Mouse (Mus musculus) layer of hippocampus, postnatal 10 days (tissue): ENCODE measurements at regions not wholly inside any gene's neighbourhood (a gene's known extent, or its start where the extent isn't known, plus 50 kb on each side); places are given as distances from the start of the nearest gene placed in this dataset.

Experiments
- DNase-seq, 2 experiments: peaks; one replicate each; pipeline ENCODE4 v3.0.0; 2021; ENCODE audit warnings: low spot score in 2 of 2

DNA sequence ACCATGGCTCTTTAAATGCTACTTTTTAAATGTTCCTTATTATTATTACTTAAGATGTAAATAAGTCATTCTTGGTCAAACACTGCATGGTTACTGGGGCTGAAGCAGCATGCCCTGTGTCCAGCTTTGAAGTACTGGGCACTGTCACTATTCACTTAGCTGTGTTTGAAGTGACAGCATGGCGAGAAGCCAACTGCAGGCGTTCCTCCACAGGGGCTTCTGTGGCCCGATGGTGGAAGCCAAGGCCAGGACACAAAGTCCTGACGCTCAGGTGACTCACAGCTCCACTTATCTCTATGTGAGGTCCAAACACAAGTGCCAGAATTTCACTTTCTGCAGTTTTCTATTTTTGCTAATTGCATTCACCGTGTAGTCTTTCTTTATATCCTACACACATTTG lies 65.3 kb downstream of the Cdca7 start:
- no peak for DNase-seq

DNA sequence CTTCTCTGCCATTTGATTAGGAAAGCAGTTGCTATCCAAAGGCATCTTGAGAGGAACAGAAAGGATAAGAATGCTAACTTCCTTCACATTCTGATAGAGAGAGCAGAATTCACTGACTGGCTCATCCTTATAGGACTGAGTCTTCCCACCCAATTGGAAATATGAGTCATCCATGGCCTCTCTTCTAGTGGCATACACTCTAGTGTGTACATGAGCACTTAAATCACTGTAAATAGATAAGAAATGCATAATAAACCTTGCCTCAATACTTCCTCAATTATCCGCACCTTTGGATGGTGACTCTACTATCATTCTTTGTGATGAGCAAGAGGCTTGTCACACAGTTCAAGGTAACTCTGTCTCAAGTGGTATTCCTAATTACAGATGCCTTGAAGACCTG lies 69.5 kb downstream of the Cdca7 start:
- no peak for DNase-seq

DNA sequence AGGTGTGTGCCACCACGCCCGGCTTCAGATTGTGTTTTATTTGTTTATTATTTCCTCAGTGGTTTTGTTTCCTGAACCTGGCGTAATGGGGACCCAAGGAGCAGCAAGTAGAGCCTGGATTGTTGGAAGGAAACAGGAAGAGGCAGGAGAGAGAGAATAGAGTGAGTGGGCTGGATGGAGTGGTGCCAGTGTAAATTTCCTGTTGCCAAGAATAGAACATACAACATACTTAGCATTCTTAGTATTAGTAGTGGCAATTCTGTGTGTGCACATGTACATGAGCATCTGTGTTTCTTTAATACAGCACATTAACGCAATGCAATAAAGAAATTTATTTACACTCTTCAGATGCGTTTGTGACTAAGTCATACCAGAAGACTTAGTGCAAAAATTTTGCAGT lies 70.5 kb downstream of the Cdca7 start:
- DNase-seq: no peak

DNA sequence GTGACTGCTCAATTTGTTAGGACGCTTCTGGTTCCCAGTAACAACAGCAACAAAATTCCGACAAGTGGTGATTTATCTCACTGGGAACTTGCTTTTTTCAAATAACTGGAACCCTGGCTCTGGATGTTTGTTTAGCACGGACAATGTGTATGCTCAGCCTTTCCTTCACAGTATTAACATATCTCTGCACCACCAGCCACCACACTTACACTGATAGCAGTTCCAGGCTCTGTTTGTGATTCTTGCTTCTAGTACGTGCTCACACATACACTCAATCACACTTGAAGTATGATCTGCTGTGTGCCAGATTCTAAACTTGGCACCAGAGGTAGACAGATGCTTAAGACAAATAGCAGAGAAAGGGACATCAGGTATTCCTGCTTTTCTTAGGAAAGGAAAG lies 71.0 kb downstream of the Cdca7 start:
- no peak for DNase-seq

DNA sequence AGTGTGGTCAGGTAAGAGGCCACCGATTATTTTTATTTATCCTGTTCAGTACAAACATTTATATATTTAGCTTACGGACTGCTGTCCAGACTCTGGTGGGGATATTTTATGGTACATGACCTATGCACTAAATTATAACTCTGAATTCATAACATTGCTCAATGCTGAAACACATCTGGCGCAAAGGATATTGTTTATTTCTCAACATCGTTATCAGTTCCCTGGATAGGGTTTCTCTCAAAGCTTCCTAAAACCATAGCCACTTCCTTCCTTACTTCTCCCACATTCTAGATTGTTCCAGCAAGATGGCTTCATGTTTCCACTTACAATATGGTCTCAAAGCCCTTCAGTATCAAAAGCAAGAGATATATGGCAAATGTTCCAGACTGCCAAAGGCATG lies 75.3 kb downstream of the Cdca7 start:
- DNase-seq: no peak

DNA sequence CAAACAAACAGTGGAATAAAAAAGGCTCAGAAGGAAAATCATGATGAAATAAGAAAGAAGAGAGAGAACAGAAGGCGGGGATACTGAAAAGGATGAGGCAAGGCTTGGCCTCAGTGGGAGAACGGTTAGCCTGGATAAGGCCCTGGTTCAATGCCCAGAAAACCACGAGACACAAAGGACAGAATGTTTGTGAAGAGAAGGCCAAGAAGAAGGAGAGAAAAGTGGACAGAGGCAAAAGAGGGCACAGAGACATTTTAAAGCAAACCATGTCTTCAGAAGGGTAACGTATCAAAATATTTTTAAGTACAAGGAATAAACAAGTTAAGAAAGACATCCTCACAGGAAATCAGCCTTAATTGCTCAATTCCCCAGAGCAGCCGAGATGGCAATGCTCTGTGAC lies 78.6 kb downstream of the Cdca7 start:
- DNase-seq: no peak

DNA sequence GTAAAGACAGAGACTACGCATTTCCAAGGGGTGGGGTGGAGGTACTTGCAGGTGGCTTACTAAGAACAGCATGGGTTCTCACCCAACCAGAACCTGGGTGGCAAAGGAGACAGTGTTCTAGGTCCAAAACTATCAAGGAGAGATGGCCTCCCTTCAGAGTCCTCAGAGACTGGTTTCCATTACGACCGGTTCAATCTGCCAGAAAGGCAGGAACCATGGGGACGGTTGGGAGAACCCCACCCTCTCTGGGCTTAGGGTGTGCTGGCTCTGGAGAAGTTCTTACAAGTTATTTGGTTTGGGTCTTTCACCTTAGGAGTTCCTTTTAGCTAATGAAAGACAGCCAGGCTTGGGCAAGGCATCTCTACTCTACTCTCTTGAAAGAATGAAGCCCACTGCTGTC lies 79.2 kb downstream of the Cdca7 start:
- DNase-seq: no peak

DNA sequence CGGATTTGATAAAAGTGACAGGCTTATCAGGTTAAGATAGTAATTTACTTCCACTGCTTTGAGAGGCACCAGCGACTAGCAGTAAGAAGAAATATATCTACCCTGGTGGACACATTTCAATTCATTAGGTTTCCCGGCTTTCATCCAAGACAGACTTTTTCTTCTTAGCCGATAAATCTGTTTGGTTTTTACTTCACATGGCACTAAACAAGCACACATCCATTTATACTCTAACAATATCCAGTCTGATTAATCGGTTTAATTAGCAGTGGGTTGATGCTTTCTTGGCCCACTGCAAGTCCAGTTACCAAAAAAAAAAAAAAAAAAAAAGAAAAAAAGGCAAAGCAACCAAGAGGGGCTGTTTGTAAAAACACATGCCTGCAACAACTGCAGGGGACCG lies 79.6 kb downstream of the Cdca7 start:
- no peak for DNase-seq

DNA sequence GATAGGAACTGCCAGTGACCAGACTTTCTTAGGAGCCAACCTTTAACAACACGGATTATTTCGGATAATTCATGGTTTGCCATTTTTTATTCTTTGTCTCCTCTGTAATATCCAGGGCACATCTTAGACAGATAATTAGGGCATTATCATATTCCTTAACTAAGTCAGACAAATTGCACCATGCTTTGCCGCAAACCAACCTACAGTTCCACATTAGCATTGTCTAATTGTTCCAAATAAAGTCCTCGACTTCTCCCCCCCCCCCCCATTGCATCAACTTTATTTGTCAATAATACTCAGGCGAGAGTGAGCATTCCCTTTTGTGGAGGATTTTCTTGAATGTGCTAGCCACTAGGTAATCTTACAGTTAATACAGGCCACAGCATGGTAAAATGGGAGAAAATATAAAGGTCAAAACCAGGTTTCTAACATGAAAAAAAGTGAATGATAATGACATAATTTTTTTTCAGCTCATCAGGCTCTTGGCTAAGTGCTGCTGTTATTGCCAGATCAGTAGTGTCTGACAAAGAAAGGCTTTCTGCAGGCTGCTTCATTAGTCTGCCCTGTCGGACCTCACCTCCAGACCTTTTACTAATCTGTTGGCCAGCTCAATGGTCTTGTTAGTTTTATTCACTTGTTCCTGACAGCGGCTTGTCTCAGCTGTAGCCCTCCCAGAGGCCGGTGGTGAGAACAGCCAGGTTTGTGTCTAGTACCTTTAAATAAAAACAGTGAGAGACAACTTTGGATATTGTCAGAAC lies 80.3 kb downstream of the Cdca7 start:
- DNase-seq: no peak

DNA sequence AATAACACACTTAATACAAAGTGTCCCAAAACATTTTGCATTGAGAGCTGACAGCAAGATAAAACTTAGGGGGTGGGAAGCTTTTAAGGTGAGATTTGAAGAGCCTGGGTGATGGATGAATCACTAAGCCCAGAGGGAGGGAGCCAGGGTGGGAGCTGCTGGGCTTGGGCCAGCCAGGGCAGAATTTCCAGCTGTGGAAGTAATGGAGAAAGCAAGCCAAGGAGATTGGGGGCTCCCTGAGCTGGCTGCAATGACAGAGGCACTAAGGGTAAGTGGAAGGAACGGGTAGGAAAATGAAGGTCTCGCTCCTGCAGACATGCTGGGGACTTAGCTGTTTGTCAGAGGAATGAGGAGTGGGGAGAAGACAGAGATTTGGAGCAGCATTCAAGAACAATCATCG lies 81.2 kb downstream of the Cdca7 start:
- DNase-seq: no peak

DNA sequence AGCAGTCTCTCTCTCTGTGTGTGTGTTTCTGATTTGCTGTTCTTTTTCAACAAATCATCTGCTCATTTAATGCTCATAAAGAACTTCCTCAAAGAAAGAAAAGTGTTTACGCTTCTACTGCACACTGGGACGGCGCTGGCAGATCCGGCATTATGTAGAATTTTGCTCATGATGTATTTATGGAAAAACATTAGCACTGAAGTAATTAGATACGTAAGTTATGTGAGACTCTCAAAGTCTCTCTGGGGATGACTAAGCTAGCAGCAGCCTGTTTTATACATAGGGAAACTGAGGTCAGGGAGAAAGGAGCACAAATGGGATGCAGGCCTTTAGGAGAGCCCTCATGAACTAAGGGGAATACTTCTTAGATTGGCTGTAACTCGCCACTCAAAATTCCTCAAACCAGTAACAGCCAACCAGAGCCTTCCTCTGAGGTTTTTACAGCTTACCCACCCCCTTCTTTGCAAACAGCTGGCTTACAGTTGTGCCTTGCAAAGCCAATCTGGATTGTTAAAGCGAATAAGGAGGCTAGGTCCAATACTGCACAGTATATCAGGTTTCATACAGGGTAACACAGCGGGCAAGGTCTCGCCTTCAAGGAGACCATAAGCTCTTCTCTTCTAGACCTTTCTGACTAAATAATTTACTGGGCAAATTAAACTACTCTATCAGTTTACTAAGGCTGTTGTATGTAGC lies 81.8 kb downstream of the Cdca7 start:
- DNase-seq: no peak

DNA sequence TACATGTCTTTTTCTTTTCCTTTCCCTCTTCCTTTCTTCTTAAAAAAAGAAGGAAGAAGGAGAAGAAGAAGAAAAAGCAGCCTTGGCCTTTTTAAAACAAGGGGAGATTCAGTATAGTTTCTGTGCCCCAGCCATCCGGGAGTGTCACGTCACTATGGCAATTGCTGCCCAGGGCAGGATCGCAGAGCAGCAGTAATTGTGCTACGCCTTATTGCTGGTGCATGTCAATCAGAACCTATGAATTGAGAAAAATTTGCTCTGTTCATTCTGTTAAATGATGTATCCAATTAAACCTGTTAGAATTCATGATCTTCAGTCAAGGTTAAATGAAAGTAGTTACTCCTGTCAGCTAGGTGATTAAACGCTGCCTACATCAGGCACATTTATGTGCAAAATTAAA lies 85.4 kb downstream of the Cdca7 start:
- DNase-seq: no peak

DNA sequence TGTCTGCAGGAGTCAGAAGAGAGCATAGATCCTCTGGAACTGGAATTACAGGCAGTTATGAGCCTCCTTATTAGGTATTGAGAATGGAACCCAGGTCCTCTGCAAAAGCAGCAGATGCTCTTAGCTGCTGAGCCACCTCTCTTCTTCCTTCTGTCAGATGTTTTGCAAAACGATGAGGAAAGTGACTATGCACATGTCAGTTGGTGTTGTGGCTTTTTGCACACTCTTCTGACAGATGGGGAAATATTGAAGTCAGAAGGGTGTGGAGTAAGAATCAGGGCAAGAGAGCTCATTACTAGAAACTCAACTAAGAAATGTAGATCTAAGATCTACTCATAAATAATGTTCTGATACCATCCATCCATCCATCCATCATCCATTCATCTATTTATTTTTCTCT lies 102.4 kb downstream of the Cdca7 start:
- no peak for DNase-seq

DNA sequence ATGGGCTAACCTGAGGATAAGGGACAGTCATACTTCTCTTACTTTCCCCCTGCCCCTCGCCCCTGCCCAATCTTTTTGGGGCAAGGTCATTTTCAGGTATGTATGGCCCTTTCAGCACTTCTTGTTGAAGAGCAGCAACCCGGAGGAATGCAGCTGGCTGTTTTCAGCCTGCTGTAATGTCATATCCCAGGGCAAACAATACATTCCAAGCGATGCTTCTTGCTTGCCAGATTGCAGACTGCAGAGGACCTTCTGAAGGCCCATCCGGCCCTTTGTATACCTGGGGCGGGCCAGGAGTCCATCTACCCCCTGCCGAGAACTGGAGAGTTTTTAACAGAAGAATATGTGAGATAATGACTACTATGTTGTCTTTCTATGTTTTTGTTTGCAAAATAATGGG lies 105.2 kb downstream of the Cdca7 start:
- no peak for DNase-seq

DNA sequence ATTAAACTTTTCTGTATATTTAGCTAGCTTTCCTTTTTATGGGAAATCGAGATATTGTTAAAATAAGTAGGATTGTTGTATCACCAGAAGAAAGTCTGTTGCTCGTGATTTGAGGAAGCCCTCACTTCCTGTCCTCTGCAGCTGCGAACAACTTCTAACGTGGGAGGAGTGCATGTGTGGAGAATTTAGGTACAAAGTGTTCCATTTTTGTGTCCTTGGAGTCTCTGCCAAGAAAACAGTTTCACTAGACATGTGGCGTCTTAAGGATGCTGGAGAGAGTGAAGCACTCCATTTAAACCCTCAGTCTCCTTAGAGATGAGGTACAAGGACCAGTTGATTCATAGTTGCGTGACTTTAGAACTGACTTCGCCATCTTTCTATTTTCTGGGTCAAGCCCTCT lies 112.9 kb downstream of the Cdca7 start:
- no peak for DNase-seq

DNA sequence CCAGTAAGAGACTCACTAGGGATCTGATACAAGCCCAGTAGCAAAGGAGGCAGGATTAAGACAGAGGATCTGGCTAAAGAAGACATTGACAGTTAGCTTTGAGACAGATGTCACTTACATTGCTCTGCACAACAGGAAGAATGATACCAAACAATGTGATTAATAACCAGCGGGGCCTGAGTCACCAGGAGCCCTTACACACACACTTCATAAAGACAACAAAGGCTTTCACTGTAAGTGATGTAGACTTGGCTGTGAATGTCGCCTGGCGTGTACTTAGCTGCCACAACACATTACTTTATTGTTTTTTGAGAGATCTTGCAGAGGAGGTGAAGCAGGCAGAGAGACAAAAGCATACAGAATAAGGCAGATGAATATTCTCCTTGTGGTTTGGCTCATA lies 116.1 kb downstream of the Cdca7 start:
- no peak for DNase-seq

DNA sequence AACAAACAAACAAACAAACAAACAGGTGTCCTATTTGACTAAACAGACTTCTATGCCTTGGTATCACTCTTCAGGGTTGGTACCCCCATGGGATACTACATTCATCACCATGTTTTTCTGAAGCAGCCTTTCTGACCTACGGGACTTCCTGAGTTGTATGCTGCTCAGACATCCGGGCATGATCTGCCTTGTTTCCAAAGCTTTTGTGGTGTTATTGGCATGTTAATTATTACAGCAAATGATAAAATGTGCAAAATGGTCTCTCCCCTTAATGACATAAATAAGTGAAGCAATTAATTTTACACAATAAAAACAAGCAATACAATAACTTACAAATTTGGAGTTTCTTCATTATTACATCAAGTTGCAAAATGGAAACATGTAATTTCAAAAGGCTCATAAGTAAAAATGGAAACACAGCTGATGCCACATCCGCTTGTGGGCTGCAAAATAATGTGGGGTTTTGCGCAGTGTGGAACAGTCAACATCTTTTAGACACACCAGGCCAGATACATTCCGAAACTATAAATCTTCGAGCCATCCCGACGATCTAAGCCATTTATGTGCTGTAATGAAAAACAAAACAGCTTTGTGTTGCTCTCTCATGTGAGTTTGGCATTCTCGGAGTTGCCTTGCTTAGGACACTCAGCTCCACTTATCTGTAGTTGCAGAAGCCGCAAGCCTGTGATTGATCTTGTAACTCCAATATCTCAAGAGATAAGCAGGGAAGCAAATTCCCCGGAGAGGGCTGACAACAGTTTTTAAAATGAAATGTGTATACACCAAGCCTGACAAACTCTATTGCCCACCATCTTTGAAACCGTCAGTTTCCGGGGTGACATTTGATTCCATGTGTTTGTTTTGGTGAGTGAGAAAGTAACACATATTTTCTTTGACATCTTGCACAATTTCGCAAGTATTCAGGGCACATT lies 121.3 kb downstream of the Cdca7 start:
- no peak for DNase-seq

DNA sequence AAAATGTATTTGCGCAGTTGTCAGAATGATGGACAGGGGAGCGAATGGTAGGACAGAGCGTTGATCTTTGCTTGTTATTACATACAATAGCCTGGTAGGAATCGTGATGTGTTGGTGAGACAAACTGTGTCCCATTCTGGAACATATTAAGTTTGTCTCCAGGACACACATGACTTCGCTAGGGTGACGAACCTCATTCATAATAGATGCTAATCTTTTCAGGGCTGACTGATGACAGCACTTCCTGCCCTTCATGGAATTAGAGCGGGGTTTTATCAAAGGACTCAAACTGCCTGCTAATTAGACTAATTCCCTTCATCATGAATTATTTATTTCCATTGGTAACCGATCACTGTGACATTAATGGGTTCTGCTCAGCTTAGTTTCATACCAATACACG lies 122.0 kb downstream of the Cdca7 start:
- no peak for DNase-seq

DNA sequence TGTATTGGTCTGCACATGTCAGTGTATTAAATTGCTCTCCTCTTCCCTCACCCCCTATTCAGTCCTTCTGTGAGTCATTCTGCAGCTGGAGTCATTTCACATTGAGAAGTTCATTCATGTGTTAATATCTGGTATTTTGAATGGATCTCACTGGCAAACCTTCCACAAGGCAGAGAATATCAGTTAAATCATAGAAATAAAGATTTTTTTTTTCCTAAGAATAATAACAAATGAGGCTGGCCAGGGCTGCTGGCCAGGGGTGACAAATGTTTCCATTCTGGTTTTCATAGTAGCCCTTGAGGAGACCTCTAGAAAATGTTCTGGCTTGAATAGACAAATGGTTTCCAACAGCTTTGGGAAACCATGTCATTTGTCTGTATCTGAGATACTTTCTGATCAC lies 124.8 kb downstream of the Cdca7 start:
- DNase-seq: no peak

DNA sequence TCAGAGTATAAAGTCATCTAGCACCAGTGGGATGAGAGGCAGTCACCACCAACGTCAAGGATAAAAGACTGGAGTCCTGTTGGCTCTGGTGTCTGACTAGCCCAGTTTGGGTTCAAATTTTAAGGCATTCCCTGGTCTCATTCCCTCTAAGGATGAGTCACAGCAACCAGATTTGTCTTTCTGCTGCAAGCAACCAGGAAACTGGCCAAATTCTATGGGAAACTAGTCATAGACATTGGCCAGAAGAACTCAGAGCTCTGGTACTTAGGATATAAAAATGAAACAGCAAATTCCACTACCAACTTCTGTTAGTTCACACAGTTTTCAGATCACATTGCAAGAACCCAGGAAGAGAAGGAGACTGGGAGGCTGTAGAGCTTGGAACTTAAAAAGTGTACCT lies 126.2 kb downstream of the Cdca7 start:
- no peak for DNase-seq

DNA sequence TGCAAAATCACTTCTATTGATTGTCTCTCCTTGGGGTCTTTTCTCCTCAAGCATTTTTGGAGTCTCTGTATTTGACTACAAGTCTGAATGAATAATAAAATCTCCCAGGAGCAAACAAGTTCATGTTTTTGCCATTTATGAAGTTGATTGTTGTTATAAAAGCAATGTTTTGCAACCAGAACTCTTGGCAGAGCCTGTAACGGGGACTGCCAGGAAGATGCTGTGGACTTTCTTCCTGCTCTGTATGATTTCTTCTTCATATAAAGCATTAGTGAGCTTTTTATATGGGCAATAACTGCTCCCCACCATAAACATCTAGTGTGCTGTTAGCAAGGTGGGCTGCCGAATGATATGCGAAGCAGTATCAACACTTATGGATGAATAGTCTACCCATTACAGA lies 136.3 kb downstream of the Cdca7 start:
- DNase-seq: no peak

DNA sequence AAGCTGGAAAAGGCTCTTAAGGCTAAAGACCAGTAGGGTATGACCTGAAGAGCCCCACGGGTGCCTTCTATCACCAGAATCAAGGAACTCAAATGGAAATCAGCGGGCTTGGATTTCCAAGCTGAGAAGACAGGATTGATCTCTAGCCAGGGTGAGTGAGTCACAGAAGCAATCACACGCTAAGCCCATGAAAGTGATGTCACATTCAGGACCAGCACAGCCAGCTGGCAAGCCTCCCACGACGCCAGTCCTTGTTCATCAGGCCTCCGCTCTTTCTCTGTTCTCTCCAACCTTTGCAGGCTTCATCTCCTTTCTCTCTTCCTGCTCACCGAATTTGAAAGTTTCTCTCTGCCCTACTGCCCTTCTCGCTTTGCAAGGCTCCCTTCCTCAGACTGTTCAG lies 138.3 kb downstream of the Cdca7 start:
- no peak for DNase-seq
